Mouse (Mus musculus): ENCODE results near the gene Fam198a. TPM values are rescaled to one million over a fixed set of nuclear protein-coding genes. Genes with fewer than 3 reads are reported as not detected.

Gene Fam198a
- total and polyA plus RNA-seq, 3 experiments = 0.12 to 0.26 TPM; not detected in 1

GRCm38 (mm10) chr9:121904319-121904718 lies 46.5 kb upstream of the Fam198a start:
- no peak overlapping the region for H3K9ac ChIP-seq (ENCODE audit: control insufficient read depth, low read depth, low read length, poor library complexity, severe bottlenecking)
- H3K27ac ChIP-seq (ENCODE audit: control insufficient read depth, low read depth, low read length) = no peak overlapping the region
- no peak for TF ChIP-seq POLR2AphosphoS5 (IDR thresholded peaks at IDR 0.05; ENCODE audit: borderline replicate concordance, low read depth, low read length)
- no peaks in the 10 kb centered on the region for H3K36me3 ChIP-seq (ENCODE audit: control insufficient read depth in 1 of 2, insufficient read depth in 2 of 2, low read length in 2 of 2)
- H3K27me3 ChIP-seq (ENCODE audit: control insufficient read depth in 1 of 2, insufficient read depth in 2 of 2, low read length in 2 of 2) = peaks cover 0 to 2% of the 10 kb centered on the region in 2 experiments; a peak in 1 of 4 replicates
- no peaks in the 10 kb centered on the region; the same call in 1 of the 2 replicates for H3K79me2 ChIP-seq (ENCODE audit: control insufficient read depth, insufficient read depth, low read length, poor library complexity)
- no peak for DNase-seq (ENCODE audit: low read depth, low spot score)
- no peaks in the 10 kb centered on the region for H3K4me1 ChIP-seq (ENCODE audit: control insufficient read depth in 1 of 2, insufficient read depth in 2 of 2, low read length in 2 of 2)
- H3K4me3 ChIP-seq (ENCODE audit: control insufficient read depth in 1 of 2, insufficient read depth in 1 of 2, low read depth in 2 of 2, low read length in 2 of 2) = no peak overlapping the region
- H3K9me3 ChIP-seq (replicated peaks; ENCODE audit: insufficient read depth, low read length) = no peaks in the 10 kb centered on the region

DNA sequence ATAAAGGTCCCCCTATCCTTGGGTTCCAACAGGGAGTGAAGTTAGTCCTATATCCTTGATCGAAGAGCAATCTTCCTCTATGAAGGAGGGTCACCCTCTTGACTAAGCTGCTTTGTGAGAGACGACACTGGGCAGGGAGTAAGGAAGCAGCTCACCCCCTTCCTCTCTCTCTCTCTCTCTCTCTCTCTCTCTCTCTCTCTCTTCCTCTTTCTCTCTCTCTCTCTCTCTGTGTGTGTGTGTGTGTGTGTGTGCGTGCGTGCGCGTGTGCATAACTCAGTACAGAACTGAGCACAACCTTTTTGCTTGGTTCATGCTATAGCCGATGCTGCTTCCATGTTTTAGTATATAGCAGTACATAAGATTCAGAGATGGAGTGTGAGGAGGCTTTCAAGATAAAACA lies 45.8 kb upstream of the Fam198a start:
- no peak overlapping the region for H3K9ac ChIP-seq (ENCODE audit: control insufficient read depth, low read depth, low read length, poor library complexity, severe bottlenecking)
- no peak overlapping the region for H3K4me3 ChIP-seq (ENCODE audit: control insufficient read depth in 1 of 2, insufficient read depth in 1 of 2, low read depth in 2 of 2, low read length in 2 of 2)
- no peaks in the 10 kb centered on the region for H3K4me1 ChIP-seq (ENCODE audit: control insufficient read depth in 1 of 2, insufficient read depth in 2 of 2, low read length in 2 of 2)
- peaks cover 0 to 2% of the 10 kb centered on the region in 2 experiments; a peak in 1 of 4 replicates for H3K27me3 ChIP-seq (ENCODE audit: control insufficient read depth in 1 of 2, insufficient read depth in 2 of 2, low read length in 2 of 2)
- H3K79me2 ChIP-seq (ENCODE audit: control insufficient read depth, insufficient read depth, low read length, poor library complexity) = no peaks in the 10 kb centered on the region; the same call in 1 of the 2 replicates
- no peaks in the 10 kb centered on the region for H3K36me3 ChIP-seq (ENCODE audit: control insufficient read depth in 1 of 2, insufficient read depth in 2 of 2, low read length in 2 of 2)
- H3K27ac ChIP-seq (ENCODE audit: control insufficient read depth, low read depth, low read length) = no peak overlapping the region
- no peaks in the 10 kb centered on the region for H3K9me3 ChIP-seq (replicated peaks; ENCODE audit: insufficient read depth, low read length)
- TF ChIP-seq TBP (IDR thresholded peaks at IDR 0.05; ENCODE audit: low read depth, low read length) = no peak
- TF ChIP-seq ELF1 (IDR thresholded peaks at IDR 0.05; ENCODE audit: low read depth, low read length) = no peak
- TF ChIP-seq NELFE (IDR thresholded peaks at IDR 0.05; ENCODE audit: low read depth, low read length) = no peak
- TF ChIP-seq BHLHE40 (IDR thresholded peaks at IDR 0.05; ENCODE audit: borderline replicate concordance, low read depth, low read length) = no peak
- TF ChIP-seq ETS1 (IDR thresholded peaks at IDR 0.05; ENCODE audit: low read depth, low read length) = no peak
- TF ChIP-seq KAT2A (conservative IDR thresholded peaks at IDR 0.05; ENCODE audit: low read depth, low read length) = no peak
- TF ChIP-seq GABPA (IDR thresholded peaks at IDR 0.05; ENCODE audit: low read depth, low read length) = no peak
- no peak for TF ChIP-seq UBTF (IDR thresholded peaks at IDR 0.05; ENCODE audit: borderline replicate concordance, insufficient read depth, low read depth, low read length)
- no peak for TF ChIP-seq RAD21 (IDR thresholded peaks at IDR 0.05; ENCODE audit: low read depth, low read length)
- no peak for TF ChIP-seq CTCF (IDR thresholded peaks at IDR 0.05 in 2 of 3, conservative IDR thresholded peaks at IDR 0.05 in 1 of 3; ENCODE audit: control insufficient read depth in 1 of 3, insufficient read depth in 1 of 3, low read depth in 2 of 3, low read length in 3 of 3, poor library complexity in 1 of 3, severe bottlenecking in 1 of 3)
- no peak for TF ChIP-seq EP300 (IDR thresholded peaks at IDR 0.05; ENCODE audit: low read depth in 1 of 2, low read length in 2 of 2)
- TF ChIP-seq GATA1 (IDR thresholded peaks at IDR 0.05; ENCODE audit: low read depth, low read length) = no peak
- TF ChIP-seq TAL1 (IDR thresholded peaks at IDR 0.05; ENCODE audit: low read length) = no peak
- no peak for TF ChIP-seq CHD1 (IDR thresholded peaks at IDR 0.05; ENCODE audit: low read depth, low read length)
- TF ChIP-seq MAZ (IDR thresholded peaks at IDR 0.05; ENCODE audit: low read depth, low read length) = no peak
- no peak for TF ChIP-seq MYC (IDR thresholded peaks at IDR 0.05; ENCODE audit: low read depth, low read length)
- TF ChIP-seq RCOR1 (IDR thresholded peaks at IDR 0.05; ENCODE audit: low read depth, low read length) = no peak
- no peak for DNase-seq (ENCODE audit: low read depth, low spot score)

Measured in MEL (cell line).